Mouse (Mus musculus): Measurements from ENCODE around the gene Prkar1b. TPM values are rescaled to one million over a fixed set of nuclear protein-coding genes. Genes with fewer than 3 reads are reported as not detected.

Prkar1b gene
- polyA plus RNA-seq, 1 experiment = 5.1 TPM

GRCm38 (mm10) chr5:139107815-139108214 is 42.0 kb downstream of the Prkar1b start:
- no peak for DNase-seq (ENCODE audit: low read depth)

DNA sequence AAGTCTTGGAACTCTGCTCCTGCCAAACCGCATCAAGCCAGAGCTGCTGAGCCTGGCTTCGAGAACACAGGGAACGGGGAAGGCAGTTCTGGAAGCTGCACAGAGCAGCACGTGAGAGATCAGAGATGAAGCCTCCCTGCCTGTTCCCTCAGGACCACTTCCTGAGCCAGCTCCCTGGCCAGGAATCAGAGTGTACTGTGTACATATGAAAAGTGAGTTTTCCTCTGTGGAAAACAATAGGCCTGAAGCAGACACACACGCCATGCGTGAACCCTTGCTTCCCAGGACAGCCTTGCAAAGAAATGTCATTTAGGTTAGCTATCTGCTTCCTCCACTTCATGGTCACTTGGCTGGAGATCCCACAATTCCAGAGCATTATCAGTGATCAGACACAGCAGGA is 48.0 kb downstream of the Prkar1b start:
- DNase-seq (ENCODE audit: low read depth) = no peak

DNA sequence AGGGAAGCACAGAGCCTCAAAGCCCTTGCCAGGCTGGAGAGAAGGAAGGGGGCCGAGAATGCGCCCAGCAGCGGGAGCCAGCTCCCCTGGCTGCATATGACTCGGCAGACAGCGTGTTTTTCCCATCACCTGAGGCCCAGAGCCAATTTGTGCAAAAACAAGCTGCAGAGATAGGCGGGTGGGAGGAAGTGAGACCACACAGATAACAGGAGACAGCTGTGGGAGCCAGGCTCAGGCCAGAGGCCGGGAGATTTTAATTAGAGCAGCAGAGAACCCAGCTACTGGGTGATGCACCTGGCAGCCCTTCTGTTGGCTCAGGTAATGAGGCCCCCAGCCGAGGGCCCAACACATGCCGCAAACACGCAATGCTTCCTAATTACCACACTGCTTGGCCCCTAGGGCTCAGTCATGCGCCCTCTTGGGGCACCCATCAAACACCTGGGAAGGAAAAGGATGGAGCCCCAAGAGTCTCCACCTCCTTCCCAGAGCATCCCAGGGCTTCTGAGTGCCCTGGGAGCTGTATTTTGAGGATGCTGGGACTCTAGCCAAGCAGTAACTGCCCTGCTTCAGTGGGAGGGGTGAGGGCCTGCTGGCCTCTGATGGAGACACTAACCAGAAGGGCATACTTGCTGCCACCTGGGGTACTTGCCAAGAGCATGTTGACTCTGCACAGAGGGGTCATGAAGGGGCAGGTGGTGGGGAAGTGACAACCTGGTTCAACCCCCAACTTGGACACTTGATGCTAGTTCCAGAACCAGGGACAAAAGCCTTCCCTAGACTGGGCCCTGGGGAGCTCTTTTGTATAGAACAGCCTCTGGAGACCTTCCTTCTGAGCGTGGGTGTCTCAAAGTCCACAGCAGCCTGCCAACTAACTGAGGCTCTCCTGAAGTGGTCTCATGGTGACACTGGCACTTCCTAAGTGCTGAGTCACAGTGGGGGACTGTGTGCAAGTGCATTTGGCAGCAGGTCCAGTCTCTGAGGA is 50.5 kb downstream of the Prkar1b start:
- no peak for DNase-seq (ENCODE audit: low read depth)

DNA sequence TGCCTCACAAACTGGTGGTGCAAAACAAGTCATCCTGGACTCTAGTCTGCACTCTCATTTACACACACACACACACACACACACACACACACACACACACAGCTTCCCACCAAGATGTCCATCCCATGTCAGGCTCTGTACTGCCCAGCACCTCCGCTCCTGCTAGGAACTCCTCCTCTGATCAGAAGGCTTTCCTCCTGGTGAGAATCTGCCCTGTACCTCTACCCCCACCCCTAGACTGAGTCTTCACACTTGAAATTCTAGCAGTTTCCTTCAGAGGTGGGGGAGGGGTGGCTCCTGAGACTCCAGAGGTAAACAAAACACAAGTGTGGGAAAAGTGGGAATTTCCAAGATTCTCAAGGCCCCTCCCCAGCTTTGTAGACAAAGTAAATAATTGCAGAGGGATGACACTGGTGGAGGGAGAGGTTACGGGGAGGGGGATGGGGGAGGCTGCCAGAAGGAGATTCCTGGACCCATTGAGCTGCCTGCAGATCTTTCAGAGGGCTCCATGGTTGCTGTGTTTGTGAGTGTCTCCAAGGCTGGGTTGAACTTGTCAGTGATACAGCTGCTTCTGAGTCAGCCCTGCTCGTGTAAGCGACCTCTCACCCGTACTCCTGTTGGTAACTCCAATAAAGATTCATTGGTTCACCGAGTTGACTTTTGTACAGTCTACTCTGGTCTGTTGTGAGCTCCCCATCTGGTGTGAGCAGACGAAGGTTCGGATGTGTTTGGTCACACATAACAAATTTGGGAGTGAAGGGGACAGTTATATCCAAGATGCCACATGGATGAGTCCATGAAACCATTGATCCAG is 54.3 kb downstream of the Prkar1b start:
- no peak for DNase-seq (ENCODE audit: low read depth)

- DNase-seq (ENCODE audit: low read depth) = no peak
Measured at GRCm38 (mm10) chr5:139093534-139093933, 56.3 kb downstream of the Prkar1b start.

- no peak for DNase-seq (ENCODE audit: low read depth)
Measured at GRCm38 (mm10) chr5:139091713-139092112, 58.1 kb downstream of the Prkar1b start.

GRCm38 (mm10) chr5:139090162-139090561 is 59.6 kb downstream of the Prkar1b start:
- DNase-seq (ENCODE audit: low read depth) = no peak

- no peak for DNase-seq (ENCODE audit: low read depth)
Measured at GRCm38 (mm10) chr5:139088173-139088572, 61.6 kb downstream of the Prkar1b start.

DNA sequence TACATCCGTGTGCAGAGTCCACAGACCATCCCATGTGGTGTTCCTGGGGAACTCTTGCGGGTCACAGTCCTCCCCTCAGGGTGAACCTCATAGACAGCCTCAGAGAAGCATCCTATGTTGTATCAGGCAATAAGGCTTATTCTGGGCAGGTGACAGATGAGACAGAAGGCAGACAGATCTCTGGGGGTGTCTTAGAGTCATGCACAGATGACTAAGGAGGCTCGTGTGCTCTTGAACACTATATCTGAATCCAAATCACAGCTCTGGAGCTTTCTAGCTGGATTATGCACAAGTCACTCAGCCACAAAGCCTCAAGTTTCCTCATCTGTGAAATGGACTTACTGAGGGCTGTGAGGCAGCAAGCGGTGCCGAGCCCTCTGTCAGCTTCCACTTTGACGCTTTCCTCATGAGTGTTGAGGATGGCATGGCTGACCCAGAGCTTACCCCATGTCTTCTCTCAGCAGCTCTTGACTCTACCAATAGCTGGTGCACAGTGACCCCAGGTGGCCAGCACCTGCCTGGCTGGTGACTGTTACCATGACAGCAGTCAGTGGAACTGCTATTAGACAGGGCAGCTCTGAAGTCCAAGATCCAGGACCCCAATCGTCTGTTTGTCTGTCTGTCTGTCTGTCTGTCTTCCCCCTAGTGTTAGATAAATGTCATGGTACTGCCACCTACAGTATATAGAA is 64.8 kb downstream of the Prkar1b start:
- no peak for DNase-seq (ENCODE audit: low read depth)

DNA sequence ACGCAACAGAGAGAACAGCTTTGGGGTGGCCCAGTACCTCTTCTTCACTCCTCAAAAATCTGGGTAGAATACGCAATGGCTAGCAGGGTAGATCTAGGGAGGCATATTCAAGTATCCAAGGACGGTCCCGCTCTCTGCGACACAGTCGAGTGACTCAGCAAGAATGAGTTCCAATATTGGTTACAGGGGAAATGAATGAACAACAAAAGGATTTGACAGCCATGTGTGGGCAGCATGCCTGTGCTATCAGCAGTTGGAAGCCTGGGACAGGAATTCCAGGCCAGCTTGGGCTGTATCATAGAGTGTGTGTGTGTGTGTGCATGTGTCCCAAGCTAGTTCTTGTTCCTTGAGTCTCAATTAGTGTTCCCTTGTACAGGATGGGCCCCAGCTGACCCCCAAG is 65.5 kb downstream of the Prkar1b start:
- no peak for DNase-seq (ENCODE audit: low read depth)

- no peak for DNase-seq (ENCODE audit: low read depth)
Measured at GRCm38 (mm10) chr5:139083841-139084240, 66.0 kb downstream of the Prkar1b start.

- no peak for DNase-seq (ENCODE audit: low read depth)
Measured at GRCm38 (mm10) chr5:139081370-139081769, 68.4 kb downstream of the Prkar1b start.

GRCm38 (mm10) chr5:139078156-139078462 is 71.7 kb downstream of the Prkar1b start:
- no peak for DNase-seq (ENCODE audit: low read depth)

GRCm38 (mm10) chr5:139077311-139078155 is 72.3 kb downstream of the Prkar1b start:
- no peak for DNase-seq (ENCODE audit: low read depth)

GRCm38 (mm10) chr5:139076450-139076849 is 73.4 kb downstream of the Prkar1b start:
- DNase-seq (ENCODE audit: low read depth) = no peak

- no peak for DNase-seq (ENCODE audit: low read depth)
Measured at GRCm38 (mm10) chr5:139075791-139076190, 74.0 kb downstream of the Prkar1b start.

DNA sequence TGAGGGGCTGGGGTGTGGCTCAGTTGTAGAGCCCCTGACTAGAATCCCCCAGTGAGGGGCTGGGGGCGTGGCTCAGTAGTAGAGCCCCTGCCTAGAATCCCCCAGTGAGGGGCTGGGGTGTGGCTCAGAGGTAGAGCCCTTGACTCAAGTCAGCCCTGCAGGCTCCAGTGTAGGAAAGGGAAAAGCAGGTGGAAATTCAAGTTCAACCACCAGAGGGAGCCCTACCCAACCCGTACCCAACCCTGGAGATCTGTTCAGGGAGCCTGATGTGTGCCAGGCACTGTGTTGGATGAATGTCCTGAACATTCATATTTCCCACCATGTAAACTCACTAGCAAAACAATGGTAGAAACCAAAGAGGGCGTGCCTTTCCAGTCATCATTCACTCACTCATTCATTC is 74.7 kb downstream of the Prkar1b start:
- DNase-seq (ENCODE audit: low read depth) = no peak

- DNase-seq (ENCODE audit: low read depth) = no peak
Measured at GRCm38 (mm10) chr5:139073977-139074376, 75.8 kb downstream of the Prkar1b start.

DNA sequence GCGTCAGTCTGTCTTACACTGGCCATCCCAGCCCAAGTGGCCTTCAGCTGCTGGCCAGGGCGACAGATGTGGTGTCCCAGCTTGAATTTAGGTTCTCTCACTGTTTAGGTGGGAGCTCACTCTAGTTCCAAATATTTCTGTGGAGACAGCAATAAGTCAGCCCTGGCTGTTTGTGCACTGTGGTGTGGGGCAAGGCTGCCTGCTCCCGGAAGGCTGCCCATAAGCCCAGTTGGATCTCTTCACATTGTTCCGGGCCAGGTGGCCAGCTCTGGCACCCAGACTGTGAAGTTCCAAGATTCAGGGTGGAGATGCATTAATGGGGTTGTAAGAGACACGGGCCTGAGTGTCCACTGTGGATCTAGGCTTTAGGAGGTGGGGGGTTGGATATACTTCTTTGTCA is 76.9 kb downstream of the Prkar1b start:
- no peak for DNase-seq (ENCODE audit: low read depth)

GRCm38 (mm10) chr5:139066861-139067614 is 82.8 kb downstream of the Prkar1b start:
- no peak for DNase-seq (ENCODE audit: low read depth)

- no peak for DNase-seq (ENCODE audit: low read depth)
Measured at GRCm38 (mm10) chr5:139064611-139065010, 85.2 kb downstream of the Prkar1b start.

Data from gonadal fat pad, adult 2 months (tissue).